Mouse (Mus musculus) T-helper 1 cell (primary cell): ENCODE data around the gene Ptger1.

Experiments used
- in situ Hi-C: fragments of 300-600 bp; cut with MboI, MseI; formaldehyde crosslinking; loops from one replicate; pipeline ENCODE4 v1.15.1; 2025; ENCODE audit warnings: high pct_unique_total_duplicates

Ptger1 gene

DNA sequence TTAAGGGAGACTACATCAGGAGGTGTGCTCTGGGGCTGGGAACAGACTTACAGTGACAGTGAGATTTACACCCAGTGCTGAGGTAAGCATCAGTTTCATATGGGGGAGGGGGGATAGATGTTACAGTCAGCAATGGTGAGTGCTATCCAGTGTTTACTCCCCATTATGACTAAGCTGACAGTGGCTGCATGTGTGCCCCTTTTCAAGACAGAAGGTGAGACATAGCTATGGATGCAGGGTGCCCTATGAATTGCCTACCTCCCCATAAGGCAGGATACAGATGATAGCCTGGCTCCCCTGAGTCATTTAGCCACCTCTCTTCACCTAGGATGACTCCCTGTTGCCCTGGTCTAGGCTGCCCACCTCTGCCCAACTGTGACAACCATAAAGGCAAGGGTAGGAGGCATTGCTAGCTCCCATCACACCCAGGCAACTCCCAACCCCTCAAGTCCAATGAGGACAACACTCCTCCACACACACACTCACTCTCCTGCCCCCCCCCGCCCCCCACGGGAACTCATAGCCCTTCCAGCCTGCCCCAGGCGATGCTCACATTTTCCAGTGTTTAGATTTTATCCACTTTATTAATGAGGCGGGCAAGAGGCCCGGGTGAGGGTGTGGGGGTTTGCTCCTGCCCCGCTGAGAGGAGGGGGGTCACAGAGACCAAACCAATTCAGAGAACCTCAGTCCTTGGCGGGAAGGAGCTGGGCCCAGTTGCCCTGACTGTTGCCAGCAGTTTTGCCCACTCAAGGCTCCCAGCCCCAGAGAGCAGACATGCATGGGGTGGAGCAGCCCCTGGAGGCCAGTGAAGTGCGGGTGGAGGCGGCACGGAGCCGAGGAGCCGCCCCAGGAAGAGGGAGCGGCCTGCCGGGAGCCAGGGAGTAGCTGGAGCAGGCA is at the start of gene Ptger1:
Gene Ptger1, plus strand, starts transcription at position 710 of the 897 bp plus-strand sequence.
- in situ Hi-C loops, result no loop called here

DNA sequence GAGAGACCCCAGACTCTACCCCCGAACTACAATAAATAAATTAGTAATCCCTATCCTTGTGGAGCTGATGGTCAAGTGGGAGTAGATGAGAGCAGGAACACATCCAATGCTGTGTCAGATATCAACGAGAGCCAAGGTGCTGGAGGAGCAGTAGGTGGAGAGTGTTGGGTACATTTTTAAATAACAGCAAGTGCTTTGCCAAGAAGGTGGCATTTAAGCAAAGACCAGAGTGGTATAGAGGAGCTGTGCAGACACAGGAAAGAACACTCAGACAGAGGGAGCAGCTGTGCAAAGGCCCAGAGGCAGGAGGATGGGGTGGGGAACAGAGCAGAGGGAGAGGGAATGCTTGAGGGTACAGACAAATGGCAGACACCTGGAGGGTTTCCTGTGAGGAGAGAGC is 49.4 kb upstream of the Ptger1 start:
- in situ Hi-C loops, result no loop called here

GRCm38 (mm10) chr8:83618566-83618965 is 47.9 kb upstream of the Ptger1 start:
- in situ Hi-C loops, result no loop called here

DNA sequence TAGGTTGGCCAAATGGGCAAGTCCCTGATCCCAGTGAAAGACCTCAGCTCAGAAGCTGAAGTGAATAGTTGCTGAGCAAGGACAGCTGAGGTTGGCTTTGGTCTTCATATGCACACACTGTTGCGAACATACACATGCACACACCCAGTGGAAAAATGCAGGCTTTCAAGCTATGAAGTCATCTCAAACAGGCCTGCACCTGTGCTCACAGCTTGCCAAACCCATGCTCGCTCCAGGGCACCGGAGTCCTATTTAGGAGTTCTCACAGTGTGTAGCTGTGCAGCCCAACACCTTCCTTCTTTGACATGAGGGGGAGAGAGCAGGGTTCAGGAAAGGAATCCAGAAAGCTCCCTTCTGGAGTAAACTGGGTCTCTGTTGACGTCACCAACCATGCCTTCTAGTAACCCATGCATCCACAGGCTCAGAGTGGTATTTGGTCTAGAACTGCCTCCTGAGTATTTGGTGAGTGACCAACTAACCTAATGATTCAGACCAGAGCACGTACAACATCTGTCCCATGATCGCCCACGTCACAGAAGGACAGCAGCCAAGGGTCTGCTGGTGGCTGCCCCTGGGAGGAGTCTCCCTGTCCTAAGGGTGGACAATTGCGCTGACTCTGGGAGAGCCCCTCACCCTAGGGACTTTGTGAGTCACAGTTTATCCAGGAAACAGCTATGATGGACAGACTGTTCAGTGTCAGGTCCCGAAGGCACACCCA is 46.8 kb upstream of the Ptger1 start:
- in situ Hi-C loops, result loop anchor here (5.0 kb wide), 1 partner anchor 92 kb away; no protein-coding TSS in a partner anchor

GRCm38 (mm10) chr8:83621691-83622388 is 44.6 kb upstream of the Ptger1 start:
- in situ Hi-C loops, result loop anchor here (5.0 kb wide), 1 partner anchor 95 kb away; no protein-coding TSS in a partner anchor

GRCm38 (mm10) chr8:83622389-83622989 is 44.0 kb upstream of the Ptger1 start:
- in situ Hi-C loops, result loop anchor here (5.0 kb wide), 1 partner anchor 95 kb away; no protein-coding TSS in a partner anchor

- in situ Hi-C loops, result loop anchor here (5.0 kb wide), 1 partner anchor 96 kb away; no protein-coding TSS in a partner anchor
Measured at GRCm38 (mm10) chr8:83623549-83623948, 42.9 kb upstream of the Ptger1 start.

DNA sequence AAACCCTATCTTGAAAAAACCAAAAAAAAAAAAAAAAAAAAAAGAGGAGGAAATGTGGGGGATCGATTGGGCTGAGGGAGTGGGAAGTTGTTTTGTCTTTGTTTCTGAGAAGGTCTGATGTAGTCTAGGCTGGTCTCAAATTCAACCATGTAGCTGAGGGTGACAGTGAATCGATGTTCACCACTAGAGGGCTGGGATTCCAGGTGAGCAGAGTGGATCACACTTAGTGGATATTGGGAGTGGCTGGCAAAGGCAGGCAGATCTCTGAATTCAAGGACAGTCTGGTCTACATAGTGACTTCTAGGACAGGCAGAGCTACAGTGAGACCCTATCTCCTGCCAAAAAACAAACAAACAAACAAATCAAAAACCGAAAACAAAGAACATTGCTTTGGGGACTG is 41.7 kb upstream of the Ptger1 start:
- in situ Hi-C loops, result loop anchor here (5.0 kb wide), 1 partner anchor 97 kb away; no protein-coding TSS in a partner anchor

GRCm38 (mm10) chr8:83625676-83626299 is 40.7 kb upstream of the Ptger1 start:
- in situ Hi-C loops, result no loop called here

DNA sequence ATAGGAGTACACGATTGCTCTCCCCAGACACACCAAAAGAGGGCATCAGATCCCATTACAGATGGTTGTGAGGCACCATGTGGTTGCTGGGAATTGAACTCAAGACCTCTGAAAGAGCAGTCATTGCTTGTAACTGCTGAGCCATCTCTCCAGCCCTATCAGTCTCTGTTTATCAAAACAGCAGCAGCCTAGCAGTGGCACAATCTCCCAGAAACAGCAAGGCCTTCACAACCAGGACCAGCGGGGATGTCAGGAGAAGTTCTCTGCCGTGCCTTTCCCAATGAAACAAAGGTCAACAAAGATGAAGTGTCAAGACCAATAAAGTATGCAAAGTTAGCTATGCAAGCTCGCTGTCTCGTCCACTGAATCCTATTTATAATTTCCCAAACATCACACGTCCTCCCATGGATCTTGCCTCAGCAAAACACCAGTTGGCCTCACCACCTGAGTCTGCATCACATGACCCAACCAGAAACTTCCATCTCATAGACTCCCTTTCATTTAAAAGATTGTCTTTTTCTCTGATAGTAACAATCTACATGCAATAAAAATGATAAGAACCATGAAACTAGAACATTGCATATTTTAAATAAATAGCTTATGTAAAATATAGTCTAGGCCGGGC is 34.3 kb upstream of the Ptger1 start:
- in situ Hi-C loops, result no loop called here

GRCm38 (mm10) chr8:83638856-83639255 is 27.6 kb upstream of the Ptger1 start:
- in situ Hi-C loops, result no loop called here

DNA sequence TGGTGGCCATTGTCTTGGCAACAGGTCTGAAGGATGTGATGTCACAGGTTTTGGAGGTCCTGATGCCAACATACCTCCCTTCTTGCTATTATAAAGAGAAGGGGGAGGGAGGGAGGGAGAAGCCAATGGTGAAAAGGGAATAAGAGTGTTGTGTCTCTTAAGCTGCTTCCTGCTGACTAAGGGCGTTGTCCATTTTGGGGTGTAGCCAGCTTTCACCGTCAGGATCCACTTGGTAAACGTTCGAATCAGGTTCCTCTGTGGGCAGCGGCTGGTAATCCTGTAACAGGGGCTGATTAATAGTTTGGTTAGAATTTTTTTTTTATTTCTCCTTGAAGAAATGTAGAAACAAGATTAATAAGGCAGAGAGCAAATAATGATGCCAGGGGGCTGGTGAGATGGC is 26.8 kb upstream of the Ptger1 start:
- in situ Hi-C loops, result no loop called here

DNA sequence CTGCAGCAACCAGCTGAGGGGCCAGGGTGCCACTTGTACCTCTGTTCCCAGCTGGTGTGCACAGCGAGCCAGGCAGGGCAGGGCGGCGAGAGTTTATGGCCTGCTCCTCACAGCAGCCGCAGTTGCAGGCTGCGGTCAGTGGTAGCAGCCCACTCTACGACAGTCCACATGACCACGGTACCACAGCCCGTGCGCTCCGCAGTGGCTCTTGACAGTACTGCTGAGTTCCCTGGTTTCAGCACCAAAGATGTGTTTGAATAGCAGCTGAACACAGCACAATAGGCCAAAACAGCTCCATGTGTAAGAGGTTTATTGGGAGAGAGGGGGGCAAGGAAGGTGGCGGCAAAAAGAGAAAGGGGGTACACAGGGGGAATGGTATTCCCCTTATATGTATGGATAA is 19.0 kb upstream of the Ptger1 start:
- in situ Hi-C loops, result no loop called here

DNA sequence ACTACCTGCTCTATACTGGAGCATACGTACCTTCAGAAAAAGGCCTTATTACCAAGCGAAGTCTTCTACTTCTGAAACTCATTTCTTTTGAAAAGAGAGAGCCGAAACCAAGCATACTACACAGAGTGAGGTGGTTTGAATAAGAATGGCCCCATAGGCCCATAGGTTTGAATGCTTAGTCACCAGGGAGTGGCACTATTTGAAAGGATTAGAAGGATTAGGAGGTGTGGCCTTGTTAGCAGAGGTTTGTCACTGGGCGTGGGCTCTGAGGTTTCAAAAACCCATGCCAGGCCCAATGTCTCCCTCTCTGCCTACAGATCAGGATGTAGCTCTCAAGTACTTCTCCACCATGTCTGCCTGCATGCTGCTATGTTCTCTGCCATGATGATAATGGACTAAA is 18.4 kb upstream of the Ptger1 start:
- in situ Hi-C loops, result no loop called here

- in situ Hi-C loops, result no loop called here
Measured at GRCm38 (mm10) chr8:83649699-83650098, 16.8 kb upstream of the Ptger1 start.

- in situ Hi-C loops, result no loop called here
Measured at GRCm38 (mm10) chr8:83652030-83652743, 14.3 kb upstream of the Ptger1 start, which contains the start of gene Gipc1. Gipc1 (plus strand) TSS chr8:83652677.

GRCm38 (mm10) chr8:83652744-83653661 is 13.5 kb upstream of the Ptger1 start:
- in situ Hi-C loops, result no loop called here

GRCm38 (mm10) chr8:83653662-83654017 is 12.8 kb upstream of the Ptger1 start:
- in situ Hi-C loops, result no loop called here

GRCm38 (mm10) chr8:83654725-83655124 is 11.8 kb upstream of the Ptger1 start:
- in situ Hi-C loops, result no loop called here
